Mouse (Mus musculus): Measurements from ENCODE around the gene Tbc1d2b.

Tbc1d2b gene

DNA sequence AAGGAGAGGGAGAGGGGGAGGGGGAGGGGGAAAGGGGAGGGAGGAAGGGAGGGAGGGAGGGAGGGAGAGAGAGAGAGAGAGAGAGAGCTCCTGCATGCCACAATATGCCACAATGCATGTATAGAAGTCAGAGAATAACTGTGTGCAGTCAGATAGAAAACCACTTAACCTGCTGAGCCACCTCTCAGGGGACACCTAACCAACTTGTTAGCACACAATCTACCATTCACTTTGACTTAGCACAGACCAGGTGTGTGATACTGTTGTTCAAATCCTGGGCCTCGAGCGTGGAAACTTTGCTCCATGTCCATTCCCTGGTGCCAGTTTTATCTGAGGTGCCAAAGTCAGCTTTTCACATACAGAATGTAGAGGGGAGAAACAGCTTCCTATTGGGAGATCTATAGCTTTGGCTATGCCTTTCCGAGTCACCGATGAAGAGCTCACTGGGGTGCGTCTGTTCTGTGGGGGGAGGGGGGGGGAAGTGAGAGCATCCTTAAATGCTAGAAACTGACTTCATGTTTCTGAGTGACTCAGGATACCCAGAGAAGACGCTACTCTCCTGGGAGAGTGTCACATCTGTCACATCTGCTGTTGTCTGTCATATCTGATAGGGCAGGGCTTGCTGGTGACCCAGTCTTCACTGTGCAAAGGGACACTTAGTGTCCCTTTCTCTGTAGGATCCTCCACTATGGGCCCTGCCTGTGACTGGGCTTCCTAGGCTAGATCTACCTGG, 88.8 kb downstream of the Tbc1d2b start:
- no peak for DNase-seq (ENCODE audit: low read depth in 2 of 2, low spot score in 2 of 2)

DNA sequence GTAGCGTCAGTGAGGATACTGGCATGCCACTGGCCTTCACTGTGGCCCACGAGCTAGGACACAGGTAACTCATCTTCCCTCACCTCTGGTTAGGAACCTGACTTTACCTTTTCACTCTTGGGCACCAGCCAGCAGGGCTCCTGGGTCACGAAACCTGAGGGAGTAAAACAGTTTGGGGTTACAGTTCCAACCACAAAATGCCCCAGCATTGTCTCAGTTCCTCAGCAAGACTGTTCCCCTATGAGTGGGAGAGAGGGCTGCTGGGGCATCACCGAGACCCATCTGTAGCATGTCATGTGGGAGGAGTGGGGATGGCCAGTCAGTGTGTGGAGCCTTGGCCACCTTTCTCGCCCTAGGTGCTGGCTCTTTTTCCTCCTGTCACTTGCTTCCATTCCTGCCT, 91.2 kb downstream of the Tbc1d2b start:
- DNase-seq (ENCODE audit: low read depth in 2 of 2, low spot score in 2 of 2), result no peak

DNA sequence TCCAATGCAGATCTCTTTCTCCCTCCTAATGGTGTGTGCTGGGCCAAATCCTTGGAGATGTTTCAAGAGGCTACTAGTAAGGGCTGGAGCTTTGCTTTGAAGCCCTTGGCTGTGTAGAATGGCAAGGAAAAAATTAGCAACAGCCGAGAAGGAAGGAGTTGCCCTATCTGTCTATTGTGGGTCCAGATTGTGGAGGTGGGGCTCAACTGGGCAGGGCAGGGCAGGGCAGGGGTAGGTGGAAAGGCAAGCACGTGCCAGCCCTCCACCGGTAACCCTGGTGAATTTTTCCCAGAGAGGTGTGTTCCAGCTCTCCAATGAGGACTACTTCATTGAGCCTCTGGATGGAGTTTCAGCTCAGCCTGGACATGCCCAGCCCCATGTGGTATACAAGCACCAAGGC, 97.3 kb downstream of the Tbc1d2b start:
- DNase-seq (ENCODE audit: low read depth in 2 of 2, low spot score in 2 of 2), result no peak

DNA sequence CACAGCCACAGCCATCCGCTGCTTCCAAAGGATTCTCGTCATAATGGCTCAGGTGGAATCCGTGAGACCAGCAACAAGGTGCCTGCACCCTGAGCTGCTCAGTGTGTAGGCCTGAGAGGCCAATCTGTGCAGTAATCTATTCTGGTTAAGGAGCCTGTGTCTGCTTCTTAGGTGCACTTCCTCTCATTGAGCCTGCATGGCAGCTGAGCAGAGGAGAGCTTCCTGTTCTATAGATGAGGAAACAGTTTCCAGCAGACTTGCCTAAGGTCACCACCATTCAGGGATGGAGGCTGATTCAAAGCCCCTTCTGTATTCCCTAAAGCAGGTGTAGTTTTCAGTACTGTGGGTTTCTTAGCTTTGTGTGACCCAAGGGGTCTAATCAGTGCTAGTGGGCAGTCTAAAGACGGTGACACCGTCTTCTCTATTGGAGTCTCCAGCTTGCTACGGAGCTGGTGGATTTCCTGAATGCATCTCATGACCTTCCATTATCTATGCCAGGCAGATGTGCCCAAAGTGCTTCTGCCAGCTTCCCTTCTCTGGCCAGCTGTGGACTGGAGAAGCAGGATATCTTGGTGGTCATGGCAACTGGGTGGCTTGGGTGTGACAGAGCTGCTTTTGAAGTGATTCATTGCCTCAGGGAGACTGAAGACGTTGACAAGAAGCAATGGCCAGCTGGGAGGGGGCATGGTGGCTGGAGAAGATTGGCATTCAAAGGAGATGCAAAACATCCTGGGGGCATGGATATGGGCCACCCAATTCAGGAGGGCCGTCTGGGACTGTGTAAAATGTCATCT, 97.9 kb downstream of the Tbc1d2b start:
- no peak for DNase-seq (ENCODE audit: low read depth in 2 of 2, low spot score in 2 of 2)

DNA sequence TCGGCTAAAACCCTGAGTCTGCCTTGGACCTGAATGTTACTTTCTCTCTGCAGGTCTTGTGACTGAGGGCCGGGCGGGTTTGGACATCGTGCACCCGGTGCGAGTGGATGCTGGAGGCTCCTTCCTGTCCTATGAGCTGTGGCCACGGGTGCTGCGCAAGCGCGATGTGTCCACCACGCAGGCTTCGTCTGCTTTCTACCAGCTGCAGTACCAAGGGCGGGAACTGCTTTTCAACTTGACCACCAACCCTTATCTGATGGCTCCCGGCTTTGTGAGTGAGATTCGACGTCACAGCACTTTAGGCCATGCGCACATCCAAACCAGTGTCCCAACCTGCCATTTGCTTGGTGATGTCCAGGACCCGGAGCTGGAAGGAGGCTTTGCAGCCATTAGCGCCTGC, 99.2 kb downstream of the Tbc1d2b start:
- no peak for DNase-seq (ENCODE audit: low read depth in 2 of 2, low spot score in 2 of 2)

DNA sequence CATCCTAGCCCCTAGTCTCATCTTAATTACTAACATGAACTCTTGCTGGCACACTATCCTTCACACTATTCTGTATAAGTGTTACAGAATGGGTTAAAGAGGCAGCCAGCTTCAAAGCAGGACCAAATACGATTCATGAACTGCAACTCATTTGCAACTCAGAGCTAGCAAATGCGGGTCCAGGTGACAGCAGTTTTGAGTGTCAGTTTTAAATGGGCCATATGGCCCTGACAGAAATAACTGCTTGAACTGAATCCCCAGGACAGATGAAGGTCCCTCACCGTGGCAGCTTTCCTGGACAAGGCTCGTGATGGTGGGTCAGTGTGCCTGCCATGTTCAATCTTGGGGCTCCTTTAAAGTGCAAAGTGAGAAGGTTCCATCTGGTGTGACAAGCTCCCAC, 100.6 kb downstream of the Tbc1d2b start:
- DNase-seq (ENCODE audit: low read depth in 2 of 2, low spot score in 2 of 2), result no peak

DNA sequence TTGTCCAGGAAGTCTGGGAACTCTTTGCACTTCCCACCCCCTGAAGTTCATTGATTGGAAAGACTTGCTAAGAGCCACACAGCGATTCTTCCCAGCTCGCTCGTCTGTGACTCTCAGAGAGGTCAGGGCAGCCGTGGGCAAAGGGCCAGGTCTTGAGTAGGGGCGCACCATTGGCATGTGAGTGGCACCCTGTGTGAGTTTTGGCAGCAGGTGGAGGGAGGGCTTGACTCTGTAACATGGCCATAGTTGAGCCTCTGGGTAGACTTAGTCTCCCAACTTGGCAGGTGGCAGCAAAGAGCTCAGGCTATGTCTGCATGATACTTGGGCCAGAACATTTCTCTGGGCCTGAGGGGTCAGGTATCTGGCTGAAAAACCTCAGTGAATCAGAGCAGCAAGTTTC, 104.0 kb downstream of the Tbc1d2b start:
- DNase-seq (ENCODE audit: low read depth in 2 of 2, low spot score in 2 of 2), result no peak

DNA sequence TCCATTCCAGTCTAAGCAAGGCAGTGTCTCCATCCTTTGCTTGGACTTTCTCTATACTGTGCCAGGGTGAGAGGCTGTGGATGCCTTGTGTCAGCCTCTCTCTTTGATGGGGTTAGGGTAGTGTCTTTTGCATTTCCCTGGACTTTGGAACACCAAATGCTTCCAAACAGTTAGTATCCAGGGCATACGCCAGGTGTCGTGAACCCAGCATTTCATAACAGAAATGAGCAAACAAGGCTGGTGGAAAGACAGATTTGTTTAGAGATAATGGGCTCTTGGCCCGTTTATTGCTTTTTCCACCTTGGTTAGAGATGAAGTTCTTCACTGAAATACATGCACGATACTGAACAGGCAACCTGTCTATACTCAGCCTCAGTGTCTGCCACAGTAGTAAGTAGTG, 105.0 kb downstream of the Tbc1d2b start:
- no peak for DNase-seq (ENCODE audit: low read depth in 2 of 2, low spot score in 2 of 2)

DNA sequence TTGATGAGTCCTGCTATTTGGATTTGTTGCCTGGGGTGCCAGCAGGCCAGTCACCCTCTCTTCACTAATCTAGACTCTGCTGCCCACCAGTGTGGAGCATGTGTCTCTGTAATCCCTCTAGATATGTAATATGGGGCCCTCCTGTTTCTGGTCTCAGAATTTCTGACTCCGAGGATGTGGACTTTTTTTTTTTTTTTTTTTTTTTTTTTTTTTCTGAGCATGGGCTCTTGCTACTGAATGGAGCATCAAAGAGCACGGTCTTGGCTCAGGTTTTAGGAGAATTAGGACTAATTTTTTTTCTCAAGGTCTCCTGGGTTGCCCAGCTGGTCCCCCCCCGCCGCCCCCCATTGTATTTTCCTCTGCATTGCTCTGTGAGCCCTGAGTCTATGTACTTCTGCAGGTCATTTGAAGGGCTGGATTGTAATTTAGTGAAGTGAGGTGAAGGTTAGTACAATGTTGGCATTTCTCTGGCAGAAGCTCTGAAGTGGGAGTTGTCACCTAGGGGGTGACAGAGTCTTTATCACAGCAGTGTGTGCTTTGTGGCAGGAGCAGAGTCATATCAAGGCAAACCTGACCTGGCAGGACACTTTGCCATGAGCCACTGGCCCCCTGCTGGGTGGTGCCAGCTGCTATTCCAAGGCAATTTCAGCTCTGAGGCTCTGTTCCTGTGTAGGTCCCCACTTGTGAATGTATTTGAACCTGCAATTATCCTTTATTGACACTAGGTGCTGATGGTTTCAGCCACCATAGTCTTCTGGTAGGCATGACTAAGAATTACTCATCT, 105.7 kb downstream of the Tbc1d2b start:
- no peak for DNase-seq (ENCODE audit: low read depth in 2 of 2, low spot score in 2 of 2)

DNA sequence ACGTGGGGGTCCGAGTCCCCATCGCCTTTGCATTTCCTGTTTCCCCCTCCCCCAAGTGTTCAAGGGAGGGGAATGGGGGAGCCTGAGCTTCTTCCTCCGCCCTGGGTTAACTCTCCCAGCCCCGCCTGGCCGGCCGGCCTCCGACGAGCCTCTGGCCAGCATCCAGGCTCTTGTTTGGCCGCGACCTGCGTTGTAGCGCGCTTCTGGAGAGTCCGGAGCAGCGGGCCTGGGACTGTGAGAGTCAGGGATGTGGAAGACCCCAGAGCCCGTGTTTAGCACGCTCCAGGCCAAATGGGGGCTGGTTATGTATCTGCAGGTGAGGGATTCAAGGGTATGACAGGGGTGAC, 106.9 kb downstream of the Tbc1d2b start:
- no peak for DNase-seq (ENCODE audit: low read depth in 2 of 2, low spot score in 2 of 2)

DNA sequence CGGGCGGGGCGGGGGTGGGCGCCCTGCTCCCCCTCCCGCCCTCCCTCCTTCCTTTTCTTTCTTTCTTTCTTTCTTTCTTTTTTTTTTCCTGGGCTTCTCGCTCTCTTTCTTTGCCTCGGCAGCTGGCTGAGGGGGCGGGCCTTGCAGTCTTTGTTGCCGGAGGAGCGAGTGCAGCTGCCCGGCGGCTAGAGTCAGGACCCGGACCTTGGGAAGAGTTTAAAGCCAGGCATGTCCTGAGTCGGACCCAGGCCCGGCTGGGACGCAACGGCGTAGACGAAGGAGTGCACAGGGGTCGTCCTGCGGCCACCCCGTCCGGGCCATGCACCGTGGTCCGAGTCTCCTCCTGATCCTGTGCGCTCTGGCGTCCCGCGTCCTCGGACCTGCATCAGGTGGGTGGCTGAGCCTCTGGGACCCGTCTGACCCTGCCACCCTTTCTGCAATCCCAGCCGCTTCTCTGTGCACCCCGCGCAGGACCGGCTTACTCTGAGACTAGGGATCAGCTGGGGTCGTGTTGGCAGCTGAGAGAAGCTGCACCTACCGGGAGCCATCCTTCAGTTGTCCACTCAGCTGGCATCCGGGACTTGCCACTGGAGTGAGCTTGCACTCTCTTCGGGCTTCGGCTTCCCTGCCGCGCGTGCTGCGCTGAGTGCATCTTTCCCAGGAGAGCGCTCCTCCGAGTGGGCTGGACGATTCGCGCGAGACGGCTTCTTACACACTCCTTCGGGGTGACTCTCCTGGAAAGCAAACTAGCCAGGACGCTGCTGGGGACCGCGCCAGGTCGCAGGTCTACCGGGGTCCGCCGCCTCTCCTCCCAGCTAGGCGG, 107.5 kb downstream of the Tbc1d2b start, which contains the start of gene Adamts7:
Adamts7 (plus strand) TSS at position 144 of the 823 bp plus-strand sequence.
- DNase-seq (ENCODE audit: low read depth in 2 of 2, low spot score in 2 of 2), result peak; percentile 6 to 7

DNA sequence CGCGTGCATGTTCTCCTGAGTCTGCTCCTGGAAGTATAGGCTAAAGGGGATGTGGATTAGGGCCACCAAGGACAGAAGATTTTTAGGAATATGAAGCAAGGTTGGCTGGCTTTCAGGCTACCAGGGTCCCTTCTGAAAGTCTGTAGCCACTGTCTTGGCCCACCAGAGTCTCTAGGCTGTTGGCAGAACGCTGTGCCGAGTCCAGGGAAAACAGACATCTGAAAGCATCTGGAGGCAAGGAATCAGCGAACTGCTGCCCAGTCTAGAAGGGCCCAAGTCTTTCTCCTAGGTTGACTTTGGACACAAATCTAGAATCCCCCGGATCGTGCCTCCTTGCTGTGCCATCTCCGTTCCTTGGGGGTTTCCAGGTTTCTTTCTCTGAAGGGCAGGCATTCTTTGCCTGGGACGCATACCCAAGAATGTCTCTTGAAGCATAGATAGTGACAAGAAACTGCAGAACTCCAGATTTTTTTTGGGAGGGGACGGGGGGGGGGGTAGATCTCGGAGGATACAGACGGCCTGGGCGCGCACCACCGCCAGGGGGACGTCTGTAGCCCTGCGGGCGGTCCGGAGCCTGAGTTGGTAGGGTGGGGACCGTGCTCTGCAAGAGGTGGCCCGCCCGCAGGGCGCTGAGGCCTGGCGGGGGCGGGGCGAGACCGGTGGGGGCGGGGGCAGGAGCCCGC, 108.2 kb downstream of the Tbc1d2b start:
- peak in 1 of 2 experiments; percentile 7 for DNase-seq (ENCODE audit: low read depth in 2 of 2, low spot score in 2 of 2)

Measured in CD8-positive naive resting alpha-beta T cell, adult 2 months (primary cell).